Mouse (Mus musculus): Measurements from ENCODE around the gene Suv39h1.
"Not testable (repeated sequence)": the region's sequence is repeated elsewhere in the genome, so short reads cannot be mapped to it uniquely, and the experiment has no call there.

Gene Suv39h1

DNA sequence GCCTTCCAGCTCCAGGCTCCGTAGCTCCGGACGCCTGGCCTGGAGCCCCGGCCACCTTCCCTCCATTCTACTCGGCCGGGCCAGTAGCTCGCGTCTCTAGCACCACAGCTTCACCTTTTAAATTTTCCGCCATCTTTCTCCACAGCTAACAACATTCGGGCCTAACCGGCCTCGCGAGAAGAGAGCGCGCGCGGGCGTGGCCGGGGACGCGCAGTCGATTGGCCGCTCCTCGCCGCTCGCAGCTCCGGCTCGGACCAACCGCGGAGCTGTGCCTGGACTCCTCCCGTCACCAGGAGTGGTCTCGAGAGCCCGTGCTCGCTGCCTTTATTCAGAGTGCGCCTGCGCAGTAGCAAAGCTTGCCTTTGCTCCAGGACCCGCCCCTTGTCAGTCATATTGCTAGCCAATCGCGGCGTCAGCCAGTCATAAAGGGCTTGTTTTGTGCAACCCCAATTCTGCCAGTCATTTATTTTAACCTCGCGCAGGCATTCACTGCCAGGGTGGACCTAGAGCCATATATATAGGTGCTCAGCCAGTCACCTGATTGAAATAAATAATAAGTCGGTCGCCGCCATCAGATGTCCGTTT is at the start of gene Suv39h1:
Gene Suv39h1, minus strand, starts transcription at position 331 of the 585 bp plus-strand sequence.
- peak; percentile 96 for DNase-seq

DNA sequence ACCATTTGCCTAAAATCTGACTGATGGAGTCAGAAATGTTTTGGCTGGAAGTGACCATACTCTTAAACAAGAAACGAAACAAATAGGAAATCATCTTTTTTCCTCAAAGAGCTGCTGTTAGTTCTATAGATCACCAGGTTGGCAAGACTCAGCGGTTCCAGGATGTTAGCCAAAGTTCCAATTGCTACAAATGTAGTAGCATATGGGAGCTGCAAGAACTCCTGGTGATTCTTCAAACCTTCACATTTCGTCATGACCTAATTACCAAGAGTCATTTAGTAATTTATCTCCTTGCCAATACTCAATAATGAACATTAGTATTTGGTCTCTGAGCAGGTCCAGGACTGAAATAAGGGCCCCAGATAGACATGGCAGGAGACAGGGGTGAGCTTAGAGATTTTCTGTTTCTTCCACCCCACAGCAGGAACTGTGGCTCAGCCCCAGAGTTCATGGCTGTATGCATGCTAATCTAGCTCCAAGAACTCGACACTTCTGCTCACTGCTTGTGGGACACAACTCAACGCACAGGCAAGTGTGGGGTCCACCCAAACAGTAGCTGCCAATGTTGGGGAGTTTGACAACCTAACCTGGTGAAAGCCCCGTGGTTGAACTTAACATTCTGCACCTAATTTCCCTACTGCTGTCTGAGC is 49.4 kb upstream of the Suv39h1 start:
- DNase-seq: no peak

DNA sequence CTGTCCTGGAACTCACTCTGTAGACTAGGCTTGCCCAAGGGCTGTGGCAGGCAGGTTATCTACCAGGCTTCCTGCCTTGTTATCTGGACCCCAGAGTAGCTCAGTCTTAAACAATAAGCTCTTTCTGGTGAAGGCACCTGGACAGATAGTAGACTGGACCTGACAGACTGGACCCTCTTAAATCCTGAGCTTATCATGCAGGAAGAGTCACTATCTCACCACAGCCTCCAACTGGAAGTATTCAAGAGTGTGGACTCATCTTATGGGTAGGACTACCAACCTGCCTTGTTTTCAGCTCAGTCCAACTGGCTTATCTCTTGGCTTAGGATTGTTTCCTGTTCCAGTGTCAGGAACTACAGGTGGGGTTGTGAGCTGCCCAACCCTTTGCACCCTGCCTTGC is 42.7 kb upstream of the Suv39h1 start:
- no peak for DNase-seq

DNA sequence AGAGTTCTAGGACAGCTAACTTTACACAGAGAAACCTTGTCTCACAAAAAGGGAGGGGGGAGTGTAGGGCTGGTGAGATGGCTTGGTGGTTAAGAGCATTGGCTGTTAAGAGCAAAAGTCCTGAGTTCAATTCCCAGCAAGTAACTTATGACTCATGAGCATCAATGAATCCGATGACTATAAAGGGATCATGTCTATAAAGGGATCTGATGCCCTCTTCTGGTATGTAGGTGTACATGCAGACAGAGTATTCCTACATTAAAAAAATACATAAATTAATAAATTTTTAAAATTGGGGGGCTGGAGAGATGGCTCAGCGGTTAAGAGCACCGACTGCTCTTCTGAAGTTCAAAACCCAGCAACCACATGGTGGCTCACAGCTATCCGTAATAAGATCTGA is 40.7 kb upstream of the Suv39h1 start:
- DNase-seq: no peak

DNA sequence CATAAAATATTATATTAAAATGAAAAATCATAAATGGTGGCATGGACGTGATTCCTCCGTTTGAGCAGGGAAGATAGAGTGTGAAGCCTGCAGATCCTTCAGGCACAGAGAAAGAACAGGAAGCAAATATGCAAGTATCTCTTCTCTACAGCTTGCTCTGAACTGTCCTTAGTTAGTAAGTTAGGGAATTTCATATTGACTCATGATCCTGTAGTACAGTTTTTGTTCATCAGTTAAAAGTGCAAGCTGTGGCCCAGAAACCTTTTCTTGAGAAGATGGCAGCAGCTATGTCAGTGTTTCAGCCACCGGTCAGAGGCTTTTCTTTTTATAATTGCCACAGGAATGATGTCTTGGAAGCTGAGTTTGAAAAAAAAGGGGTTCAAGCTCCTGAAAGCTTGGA is 30.5 kb upstream of the Suv39h1 start:
- DNase-seq: no peak

DNA sequence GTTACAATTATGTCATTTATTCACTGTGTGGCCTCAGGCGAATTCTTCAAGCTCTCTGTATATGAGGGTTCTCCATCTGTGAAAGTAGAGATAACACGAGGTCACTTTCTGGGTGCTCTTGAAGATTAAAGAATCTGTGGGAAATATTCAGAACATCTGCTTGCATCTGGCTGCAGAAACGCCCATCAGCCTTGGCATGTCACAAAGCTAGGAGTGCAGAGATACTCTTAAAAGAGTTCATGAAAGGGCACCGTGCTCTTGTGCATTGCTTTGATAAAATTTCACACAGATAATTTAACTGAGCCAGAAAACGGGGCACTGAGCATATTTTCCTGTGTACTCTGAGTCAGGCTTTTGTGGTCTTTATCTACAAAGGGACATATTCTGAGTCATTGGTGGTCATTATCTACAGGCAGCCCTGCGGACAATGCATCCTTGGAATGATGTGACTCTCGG is 27.7 kb upstream of the Suv39h1 start:
- no peak for DNase-seq

DNA sequence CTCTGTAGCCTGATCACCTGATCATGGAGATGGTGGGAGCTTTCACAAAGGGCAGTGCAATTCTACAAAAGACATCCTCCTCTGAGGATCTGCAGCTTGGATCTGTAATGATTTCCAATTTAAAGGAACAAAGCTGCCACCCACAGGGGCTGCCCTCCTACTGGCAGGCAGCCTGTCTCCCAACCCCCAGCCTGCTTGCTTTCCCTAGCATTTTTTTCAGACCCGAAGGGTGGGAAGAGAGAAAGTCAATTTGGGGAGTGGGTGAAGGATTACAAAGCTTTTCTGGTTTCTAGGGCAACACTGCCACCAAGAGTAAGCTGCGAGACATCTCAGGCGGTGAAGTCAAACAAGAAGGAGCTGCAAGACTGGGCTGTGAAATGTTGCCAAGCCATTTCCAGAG is 26.5 kb upstream of the Suv39h1 start:
- peak; percentile 14 for DNase-seq

DNA sequence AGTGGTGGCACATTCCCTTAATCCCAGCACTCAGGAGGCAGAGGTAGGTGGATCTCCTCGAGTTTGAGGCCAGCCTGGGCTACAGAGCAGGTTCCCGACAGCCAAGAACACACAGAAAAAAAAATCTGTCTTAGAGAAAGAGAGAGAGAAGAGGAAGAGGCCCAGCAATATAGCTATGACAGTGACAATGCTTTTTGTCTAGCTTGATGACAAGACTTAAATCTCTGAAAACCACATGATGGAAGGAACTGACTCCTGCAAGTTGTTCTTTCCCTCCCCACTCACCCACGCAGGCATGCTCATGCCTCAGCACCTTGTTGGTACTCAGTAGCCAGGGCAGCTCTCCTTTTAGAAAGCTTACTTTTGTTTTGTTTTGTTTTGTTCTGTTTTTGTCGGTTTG is 24.9 kb upstream of the Suv39h1 start:
- DNase-seq: no peak

DNA sequence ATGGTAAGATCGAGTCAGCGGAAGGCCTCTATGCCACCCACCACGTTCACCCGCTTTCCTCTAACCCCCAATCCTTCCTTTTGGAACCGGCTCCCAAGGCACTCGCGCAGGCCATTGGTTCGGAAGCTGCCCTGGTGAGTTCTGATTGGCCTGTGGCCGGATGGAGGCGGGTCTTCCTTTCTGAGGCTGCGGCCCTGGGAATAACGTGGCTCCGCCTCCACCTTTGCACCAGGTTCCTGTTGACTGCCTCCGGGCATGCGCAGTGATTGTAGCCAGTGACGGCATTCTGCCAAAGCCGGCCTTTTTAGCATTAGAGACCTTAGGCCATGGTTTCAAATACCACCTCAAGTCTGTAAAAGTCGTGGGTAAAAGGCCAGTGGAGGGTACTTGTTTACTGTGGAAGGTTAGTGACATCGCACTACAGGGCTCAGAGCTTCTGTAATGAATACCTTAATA is 22.3 kb upstream of the Suv39h1 start:
- peak; percentile 98 for DNase-seq

DNA sequence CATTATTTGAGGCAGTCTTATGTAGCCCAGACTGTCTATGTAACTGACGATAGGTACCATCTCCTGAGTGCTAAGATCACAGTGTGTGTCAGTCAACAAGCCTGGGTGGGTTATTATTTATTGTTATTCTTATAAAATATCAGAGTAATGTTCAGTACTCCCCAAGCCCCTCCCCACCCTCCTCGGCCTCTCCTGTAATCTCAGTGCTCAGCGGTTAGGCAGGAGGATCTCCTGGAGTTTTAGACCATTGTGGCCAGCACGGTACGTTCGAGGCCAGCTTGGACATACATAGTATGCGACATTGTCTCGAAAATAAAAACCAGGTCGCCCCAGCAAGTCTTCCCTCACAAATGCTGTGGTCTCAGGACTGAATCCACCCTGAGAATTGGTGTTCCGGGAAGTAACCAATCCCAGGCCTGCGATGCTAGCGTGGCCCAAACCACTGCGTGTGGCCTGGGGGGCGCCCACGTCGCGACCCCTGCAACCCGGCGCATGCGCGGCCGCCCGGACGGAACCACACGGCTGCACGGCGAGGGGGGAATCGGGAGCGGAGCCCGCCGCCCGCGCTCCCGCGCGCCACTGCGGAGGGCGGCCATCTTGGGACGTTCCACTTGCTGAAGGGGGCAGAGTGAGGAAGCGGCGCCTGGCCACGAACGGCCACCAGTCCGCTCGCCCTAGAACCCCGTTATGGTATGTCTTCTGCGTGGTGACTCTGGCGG is 21.7 kb upstream of the Suv39h1 start:
- DNase-seq: peak; percentile 87

DNA sequence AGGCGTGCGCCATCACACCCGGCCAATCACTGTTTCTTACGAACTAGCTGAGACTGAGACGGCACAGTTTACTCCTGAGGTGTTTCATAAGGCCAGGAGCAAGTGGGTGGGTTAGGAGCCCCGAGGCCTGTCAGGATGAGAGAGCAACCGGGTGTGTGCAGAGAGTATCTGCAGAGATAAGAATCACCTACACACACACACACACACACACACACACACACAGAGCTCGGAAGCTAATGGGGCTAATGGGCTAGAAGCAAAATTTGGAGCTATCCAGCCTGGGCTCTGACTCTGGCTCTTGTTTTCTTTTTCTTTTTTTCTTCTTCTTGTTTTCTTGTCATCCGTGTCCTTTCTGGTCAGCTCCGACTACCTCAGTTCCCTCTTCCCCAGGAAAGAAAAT is 21.0 kb upstream of the Suv39h1 start:
- DNase-seq: no peak

DNA sequence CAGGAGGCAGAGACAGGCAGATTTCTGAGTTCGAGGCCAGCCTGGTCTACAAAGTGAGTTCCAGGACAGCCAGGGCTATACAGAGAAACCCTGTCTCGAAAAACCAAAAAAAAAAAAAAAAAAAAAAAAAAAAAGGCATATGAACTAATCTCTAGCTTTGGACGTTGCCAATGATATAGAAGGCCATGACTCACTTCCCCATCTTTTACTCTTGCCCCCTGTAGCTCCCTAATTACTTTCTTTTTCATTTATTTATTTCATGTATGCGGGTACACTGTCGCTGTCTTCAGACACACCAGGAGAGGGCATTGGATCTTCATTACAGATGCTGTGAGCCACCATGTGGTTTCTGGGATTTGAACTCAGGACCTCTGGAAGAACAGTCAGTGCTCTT is 16.4 kb upstream of the Suv39h1 start:
- not testable (repeated sequence) for DNase-seq

DNA sequence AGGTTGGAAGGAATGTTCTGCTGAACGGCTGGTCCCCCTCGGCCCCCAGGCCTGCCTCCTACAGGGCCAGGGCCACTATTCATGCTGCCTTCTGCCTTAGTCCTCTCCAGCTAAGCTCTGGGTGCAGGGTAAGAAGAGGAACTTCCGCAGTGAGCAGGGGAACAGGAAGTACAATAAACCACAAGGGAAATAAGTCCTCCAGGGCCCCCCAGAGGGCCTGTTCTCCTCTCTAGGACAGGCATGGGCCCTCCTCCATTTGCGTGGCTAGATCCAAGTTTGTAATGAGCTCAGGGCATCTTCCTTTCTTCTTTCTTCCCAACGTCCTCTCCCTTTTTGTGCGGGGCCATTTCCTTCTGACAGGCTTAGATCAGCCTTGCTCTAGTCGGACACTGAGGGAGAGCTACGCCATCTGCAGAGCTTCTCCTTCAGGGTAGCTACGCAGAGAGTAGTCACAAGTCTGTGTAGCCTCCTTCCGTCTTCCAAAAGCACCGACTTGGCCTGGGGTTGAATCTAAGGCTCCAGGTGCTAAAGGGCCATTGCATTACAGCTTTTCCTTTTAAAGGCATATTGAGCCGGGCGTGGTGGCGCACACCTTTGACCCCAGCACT is 15.9 kb upstream of the Suv39h1 start, which contains the start of gene Was:
Gene Was, minus strand, starts transcription at position 153 of the 608 bp plus-strand sequence.
- no peak for DNase-seq

DNA sequence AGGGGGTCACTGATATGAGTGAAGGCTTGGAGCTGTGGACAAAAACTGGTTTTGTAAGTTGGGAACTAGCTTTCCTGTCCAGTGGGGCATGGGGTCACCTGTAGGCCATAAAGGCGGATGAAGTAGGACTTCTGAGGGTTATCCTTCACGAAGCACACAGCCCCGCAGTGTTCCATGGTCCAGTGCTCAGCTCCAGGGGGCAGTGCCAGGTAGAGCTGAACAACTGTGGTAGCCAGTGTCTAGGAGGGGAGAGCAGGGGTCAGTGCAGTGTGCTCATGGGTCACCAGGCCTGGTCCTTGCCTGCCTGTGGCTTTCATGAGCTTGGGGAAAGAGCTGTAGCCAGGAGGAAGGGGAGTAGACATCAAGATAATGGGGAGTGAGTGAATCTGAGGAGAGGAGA is 15.2 kb upstream of the Suv39h1 start:
- no peak for DNase-seq

DNA sequence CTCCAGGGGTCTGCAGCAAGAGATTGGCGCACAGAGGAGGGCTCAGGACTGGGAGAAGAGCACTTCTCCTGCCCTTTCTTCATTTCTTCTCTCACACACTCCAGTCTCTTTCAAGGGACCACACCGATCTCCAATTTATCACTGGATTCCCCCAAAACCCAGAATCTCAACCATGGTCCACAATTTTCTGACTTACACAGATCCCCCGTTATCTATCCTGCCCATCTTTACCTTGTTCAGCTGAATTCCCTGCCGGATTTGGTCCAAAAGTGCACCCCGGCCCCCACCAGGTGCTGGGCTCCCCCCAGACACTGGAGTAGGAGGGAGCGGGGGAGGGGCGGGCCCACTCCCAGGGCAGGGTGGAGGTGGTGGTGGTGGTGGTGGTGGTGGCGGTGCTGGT is 11.1 kb upstream of the Suv39h1 start:
- no peak for DNase-seq

DNA sequence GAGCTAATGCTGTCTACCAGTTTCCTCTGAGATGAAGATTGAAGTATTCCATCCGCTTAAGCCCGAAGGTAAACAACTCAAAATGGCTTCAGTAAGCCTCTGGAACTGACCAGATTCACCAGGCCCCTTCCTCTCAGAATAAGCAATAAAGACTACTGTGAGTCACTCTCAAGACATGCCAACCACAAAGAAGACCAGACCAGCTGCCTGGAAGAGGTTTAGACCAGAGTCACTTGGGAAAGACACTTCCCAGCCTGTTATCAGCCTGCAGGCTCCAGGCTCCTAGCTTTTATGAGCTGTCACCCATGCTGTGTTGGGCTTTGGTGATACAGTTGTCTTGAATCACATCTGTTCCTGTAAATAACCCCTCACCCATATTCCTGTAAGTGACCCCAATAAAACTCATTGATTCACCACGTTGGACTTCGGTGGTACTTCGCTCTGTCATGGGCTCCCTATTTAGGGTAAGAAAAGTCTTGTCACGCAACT is 10.3 kb upstream of the Suv39h1 start:
- no peak for DNase-seq

DNA sequence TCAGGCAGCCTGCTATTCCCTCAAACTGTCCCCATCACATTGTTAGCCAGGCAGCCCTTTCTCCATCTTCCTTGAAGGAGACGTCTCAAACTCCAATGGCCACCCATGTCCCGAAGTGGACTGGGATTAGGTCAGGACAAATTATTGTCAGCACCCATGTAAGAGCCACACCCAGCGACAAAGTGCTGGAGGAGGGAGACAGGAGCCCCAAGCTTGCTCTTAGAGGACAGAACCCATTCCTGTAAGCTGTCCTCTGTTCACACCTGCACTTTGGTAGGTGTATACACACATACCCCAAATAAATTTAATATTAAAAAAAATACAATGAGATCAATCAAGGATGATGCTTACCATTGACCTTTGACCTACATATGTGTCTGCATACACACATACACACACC is 544 bp upstream of the Suv39h1 start:
- DNase-seq: no peak

DNA sequence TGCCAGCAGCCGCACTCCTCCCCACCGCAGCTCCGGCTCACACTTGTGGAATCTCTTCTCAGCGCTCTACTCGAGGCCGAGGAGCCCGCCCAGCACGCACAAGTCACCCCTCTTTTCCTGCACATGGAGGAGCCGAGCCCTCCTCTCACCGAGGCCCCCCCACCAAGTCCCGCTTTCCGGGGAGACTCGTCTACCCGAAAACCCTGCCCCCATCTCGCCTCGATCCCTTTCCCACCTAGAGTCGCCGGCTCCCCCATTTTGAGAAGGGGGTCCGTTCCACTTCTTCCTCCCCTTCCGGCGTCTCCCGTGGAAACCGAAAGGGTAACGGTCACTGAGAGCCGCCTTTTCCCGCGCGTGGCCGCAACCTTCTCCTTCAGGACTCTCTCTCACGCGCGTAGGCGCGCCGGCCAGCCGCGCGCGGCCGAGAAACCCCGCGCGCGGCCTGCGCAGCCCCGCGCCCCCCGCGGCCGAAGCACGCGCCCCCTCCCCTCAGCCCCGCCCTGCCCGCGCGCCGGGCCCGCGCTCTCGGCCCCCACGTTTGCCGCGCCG is 605 bp downstream of the Suv39h1 start:
- DNase-seq: peak; percentile 18

DNA sequence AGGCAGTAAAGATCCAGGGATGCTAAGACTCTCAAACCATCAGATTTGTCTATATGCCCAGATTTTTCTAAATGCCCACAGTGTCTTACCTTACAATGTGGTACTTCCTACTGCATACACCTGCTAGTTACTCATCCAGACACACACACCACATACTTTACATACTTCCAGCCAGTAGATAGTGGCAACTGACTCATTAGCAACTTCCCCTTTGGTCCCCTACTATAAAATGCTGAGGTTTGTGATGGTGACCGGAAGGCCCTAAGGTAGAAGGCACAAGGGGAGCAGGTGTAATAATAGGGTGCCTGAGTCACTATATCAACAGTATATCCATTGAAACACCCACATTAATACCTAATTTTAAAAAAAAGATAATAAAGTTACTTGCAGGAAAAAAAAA is 5.4 kb downstream of the Suv39h1 start:
- no peak for DNase-seq

DNA sequence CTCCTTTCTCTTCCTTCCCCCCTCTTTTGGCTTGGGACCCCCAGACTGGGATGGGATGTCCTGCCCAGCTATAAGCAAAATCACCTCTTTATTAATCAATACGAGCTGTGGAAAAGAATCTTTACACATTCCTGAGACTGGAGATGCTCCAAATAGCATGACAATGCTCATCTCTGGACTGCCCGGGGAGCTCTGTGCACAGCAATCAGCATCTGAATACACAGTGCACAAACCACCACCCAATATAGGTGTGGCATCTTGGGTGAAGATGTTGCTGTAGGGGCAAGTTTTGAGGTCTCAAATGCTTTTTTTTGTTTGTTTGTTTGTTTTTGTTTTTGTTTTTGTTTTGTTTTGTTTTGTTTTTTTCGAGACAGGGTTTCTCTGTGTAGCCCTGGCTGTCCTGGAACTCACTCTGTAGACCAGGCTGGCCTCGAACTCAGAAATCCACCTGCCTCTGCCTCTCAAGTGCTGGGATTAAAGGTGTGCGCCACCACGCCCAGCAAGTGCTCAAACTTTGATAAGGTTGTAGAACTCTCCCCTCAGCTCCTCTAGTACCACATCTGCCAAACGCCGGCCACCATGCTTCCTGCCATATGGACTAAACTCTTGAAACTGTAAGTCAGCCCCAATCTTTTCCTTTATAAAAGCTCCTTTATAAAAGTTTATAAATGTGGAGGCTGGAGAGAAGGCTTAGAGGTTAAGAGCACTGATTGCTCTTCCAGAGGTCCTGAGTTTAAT is 23.3 kb downstream of the Suv39h1 start:
- not testable (repeated sequence) for DNase-seq

DNA sequence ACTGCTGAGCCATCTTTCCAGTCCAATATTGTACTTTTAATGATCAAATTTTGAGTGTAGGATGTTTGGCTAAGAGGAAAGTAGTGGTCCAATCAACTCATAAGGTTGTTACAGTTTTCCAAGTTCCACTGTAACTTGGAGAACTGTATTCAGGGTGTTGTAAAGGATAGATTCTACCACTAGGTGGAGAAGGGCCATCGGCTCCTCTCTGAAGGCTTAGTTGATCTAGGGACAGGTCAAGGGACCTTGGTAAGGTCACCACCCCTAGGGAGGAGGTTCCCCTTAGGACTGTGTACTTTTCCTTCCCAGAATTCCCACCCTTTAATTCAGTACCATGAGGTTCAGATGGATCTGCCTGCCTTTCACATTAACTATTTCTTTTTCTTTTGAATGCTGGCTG is 41.6 kb downstream of the Suv39h1 start:
- DNase-seq: no peak

DNA sequence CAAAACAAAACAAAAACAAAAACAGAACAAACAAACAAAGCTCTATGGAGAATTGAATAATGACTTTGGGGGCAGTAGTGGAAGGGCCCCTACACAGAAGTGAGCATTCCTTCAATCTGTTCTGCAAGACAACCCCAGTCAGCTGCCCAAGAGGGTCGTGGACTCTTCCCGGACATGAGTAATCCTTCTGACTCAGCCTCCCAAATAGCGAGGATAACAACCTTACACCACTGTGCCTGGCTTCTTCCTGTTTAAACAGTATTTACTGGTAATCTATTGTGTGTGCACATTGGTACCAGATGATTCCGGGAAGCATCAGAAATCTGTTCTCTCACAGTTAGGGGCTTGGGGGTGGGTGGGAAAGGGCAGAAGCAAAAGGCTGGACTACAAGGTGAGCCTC is 47.7 kb downstream of the Suv39h1 start:
- DNase-seq: no peak

DNA sequence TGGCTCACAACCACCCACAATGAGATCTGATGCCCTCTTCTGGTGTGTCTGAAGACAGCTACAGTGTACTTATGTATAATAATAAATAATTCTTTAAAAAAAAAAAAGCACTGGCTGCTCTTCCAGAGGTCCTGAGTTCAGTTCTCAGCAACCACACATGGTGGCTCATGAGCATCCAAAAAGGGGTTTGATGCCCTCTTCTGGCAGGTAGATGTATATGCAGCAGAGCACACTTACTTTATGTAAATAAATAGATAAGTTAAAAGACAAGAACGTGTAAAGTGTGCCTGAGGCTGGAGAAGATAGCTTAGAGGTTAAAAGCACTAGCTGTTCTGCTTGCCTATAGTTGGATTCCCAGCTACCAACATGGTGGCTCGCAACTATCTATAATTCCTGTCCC is 49.8 kb downstream of the Suv39h1 start:
- no peak for DNase-seq
